Mouse (Mus musculus): ENCODE results near the gene Hnrnpul2.

GRCm38 (mm10) chr19:8831262-8831661, 11.5 kb downstream of the Hnrnpul2 start:
- TF ChIP-seq JUND (IDR thresholded peaks at IDR 0.05; ENCODE audit: low read depth, low read length): no peak
- no peak for TF ChIP-seq POLR2AphosphoS5 (IDR thresholded peaks at IDR 0.05; ENCODE audit: borderline replicate concordance, low read depth, low read length)
- no peak for TF ChIP-seq NRF1 (IDR thresholded peaks at IDR 0.05; ENCODE audit: insufficient read depth, low read depth, low read length, poor library complexity, severe bottlenecking)
- no peak for TF ChIP-seq EP300 (IDR thresholded peaks at IDR 0.05; ENCODE audit: low read depth in 1 of 2, low read length in 2 of 2)
- TF ChIP-seq CTCF (IDR thresholded peaks at IDR 0.05 in 2 of 3, conservative IDR thresholded peaks at IDR 0.05 in 1 of 3; ENCODE audit: control insufficient read depth in 1 of 3, insufficient read depth in 1 of 3, low read depth in 2 of 3, low read length in 3 of 3, poor library complexity in 1 of 3, severe bottlenecking in 1 of 3): no peak; a peak in 1 of 6 replicates
- TF ChIP-seq MAZ (IDR thresholded peaks at IDR 0.05; ENCODE audit: low read depth, low read length): no peak
- TF ChIP-seq RCOR1 (IDR thresholded peaks at IDR 0.05; ENCODE audit: low read depth, low read length): no peak
- TF ChIP-seq POLR2A (IDR thresholded peaks at IDR 0.05; ENCODE audit: control insufficient read depth in 1 of 2, insufficient read depth in 1 of 2, low read depth in 1 of 2, low read length in 2 of 2, poor library complexity in 1 of 2): no peak
- TF ChIP-seq TBP (IDR thresholded peaks at IDR 0.05; ENCODE audit: low read depth, low read length): no peak
- no peak for TF ChIP-seq SMC3 (IDR thresholded peaks at IDR 0.05; ENCODE audit: low read depth, low read length)
- TF ChIP-seq TCF12 (IDR thresholded peaks at IDR 0.05; ENCODE audit: low read depth, low read length): no peak
- TF ChIP-seq USF1 (IDR thresholded peaks at IDR 0.05; ENCODE audit: low read depth, low read length): no peak
- TF ChIP-seq E2F4 (IDR thresholded peaks at IDR 0.05; ENCODE audit: borderline replicate concordance, low read depth, low read length): no peak
- no peak for TF ChIP-seq MAX (IDR thresholded peaks at IDR 0.05; ENCODE audit: low read length)
